Mouse (Mus musculus) liver, embryonic 14.5 days (tissue): Measurements from ENCODE around the gene Dpm1. TPM values are rescaled to one million over a fixed set of nuclear protein-coding genes. Genes with fewer than 3 reads are reported as not detected.

Experiments used
- ATAC-seq: fragments of 200-750 bp; cut with Nextera tagmentation; 2 replicates; pipeline ENCODE4 v1.8.0; 2017; ENCODE audit warnings: moderate number of reproducible peaks, mild to moderate bottlenecking, moderate library complexity; ENCODE audit not compliant: insufficient read depth
- DNase-seq, 3 experiments: peaks; one replicate each; pipeline ENCODE4 v3.0.0-alpha.2; 2012 to 2013; ENCODE audit warnings: low read depth in 3 of 3, low spot score in 3 of 3
- H3K27ac ChIP-seq: fragments of 300-500 bp; sonication (generic); 2 replicates; pipeline ENCODE4 v1.5.1; 2014; ENCODE audit warnings: moderate library complexity, mild to moderate bottlenecking, control low read depth, inconsistent platforms
- H3K27me3 ChIP-seq: fragments of 300-500 bp; sonication (generic); 2 replicates; pipeline ENCODE4 v1.6.1; 2014; ENCODE audit warnings: mild to moderate bottlenecking, low read length, moderate library complexity; ENCODE audit not compliant: control insufficient read depth, insufficient read depth
- H3K36me3 ChIP-seq: fragments of 300-500 bp; sonication (generic); replicated peaks from 2 replicates; pipeline ENCODE4 v1.6.1; 2014; ENCODE audit warnings: low read depth; ENCODE audit not compliant: control insufficient read depth, insufficient read depth
- H3K4me1 ChIP-seq, 2 experiments: fragments of 200-500 bp in 1 of 2; fragments of 300-500 bp in 1 of 2; sonication (generic) in 1 of 2; replicated peaks; 2 replicates each; pipeline ENCODE4 v1.6.1; 2012 to 2014; ENCODE audit warnings: antibody characterized with exemption in 1 of 2, inconsistent platforms in 1 of 2, low read length in 1 of 2; ENCODE audit not compliant: control insufficient read depth in 2 of 2, insufficient read depth in 2 of 2
- H3K4me2 ChIP-seq: fragments of 300-500 bp; sonication (generic); 2 replicates; pipeline ENCODE4 v1.6.1; 2014; ENCODE audit warnings: low read depth, mild to moderate bottlenecking, control low read depth, moderate library complexity
- H3K4me3 ChIP-seq, 2 experiments: fragments of 200-500 bp in 1 of 2; fragments of 300-500 bp in 1 of 2; sonication (generic) in 1 of 2; 2 replicates each; pipeline ENCODE4 v1.5.1; 2012 to 2014; ENCODE audit warnings: low read depth in 2 of 2, low read length in 2 of 2, mild to moderate bottlenecking in 2 of 2, control low read depth in 1 of 2, inconsistent platforms in 1 of 2, moderate library complexity in 1 of 2; ENCODE audit not compliant: insufficient read depth in 1 of 2
- H3K9ac ChIP-seq: fragments of 300-500 bp; sonication (generic); replicated peaks from 2 replicates; pipeline ENCODE4 v1.6.1; 2014; ENCODE audit warnings: mild to moderate bottlenecking, control low read depth, moderate library complexity
- H3K9me3 ChIP-seq: fragments of 300-500 bp; sonication (generic); 2 replicates; pipeline ENCODE4 v1.6.1; 2016; ENCODE audit warnings: low read length, mixed read lengths; ENCODE audit not compliant: control insufficient read depth
- CTCF ChIP-seq: IDR thresholded peaks from 2 replicates; pipeline ENCODE4 v1.5.1; 2016; ENCODE audit warnings: antibody characterized with exemption, low read depth, control low read depth
- EP300 ChIP-seq: IDR thresholded peaks from 2 replicates; pipeline ENCODE4 v1.6.1; 2016; ENCODE audit warnings: antibody characterized with exemption, low read depth
- WGBS: fragments of 180-500 bp; shearing (Covaris S2); extraction: QIAGEN DNeasy Blood & Tissue Kit; methylation state at CpG from one replicate; pipeline ENCODE4 v1.1.7; 2014; ENCODE audit not compliant: insufficient replicate concordance; 5-methylcytosine and 5-hydroxymethylcytosine counted together
- polyA plus RNA-seq, 2 experiments: library from polyadenylated mRNA; depleted of rRNA in 1 of 2; stranded (reverse) in 1 of 2; unstranded in 1 of 2; fragments of >200 nt; fragmentation: Nextera tagmentation in 1 of 2; extraction: Ambion mirVana in 1 of 2; gene quantifications; 2 replicates each; pipeline versions ENCODE4 v1.2.1 to v1.2.3; 2012 to 2014

Gene Dpm1
- polyA plus RNA-seq, 2 experiments = 4.2 to 77.8 TPM

DNA sequence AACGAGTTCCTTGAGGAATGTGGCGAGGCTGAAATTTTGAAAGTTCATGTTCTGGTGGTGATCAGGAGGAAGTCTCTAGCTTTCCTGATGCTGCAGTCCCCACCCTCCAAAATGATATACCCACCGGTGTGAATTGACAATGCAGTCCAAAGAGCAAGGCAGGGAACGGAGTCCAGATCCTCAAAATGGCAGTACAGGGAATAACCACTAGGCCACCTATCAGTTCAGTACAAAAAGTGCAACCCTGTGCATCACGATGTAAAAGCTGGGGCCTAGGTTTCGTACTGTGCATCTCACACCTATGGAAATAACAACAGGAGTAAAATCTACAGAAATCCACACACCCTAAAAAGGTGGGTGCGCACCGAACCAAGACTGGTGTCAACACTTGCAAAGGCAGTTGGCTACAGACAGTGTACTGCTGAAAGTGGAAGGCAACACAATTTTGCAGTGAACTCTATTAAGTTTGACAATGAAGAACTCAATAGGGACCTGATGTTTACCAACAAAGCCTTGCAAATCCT, 25.9 kb downstream of the Dpm1 start:
- ATAC-seq (no peak), DNase-seq (no peak)
- peak overlapping the region; percentile 93 for H3K4me2 ChIP-seq
- TF ChIP-seq CTCF = 0 out of 2 replicates have a peak, but pooled peaks have one; percentile 12
- TF ChIP-seq EP300 = no peak
- H3K4me1 ChIP-seq = peaks cover 7 to 32% of the 10 kb centered on the region in 2 experiments
- WGBS = 79% methylated on average over 8 of the region's 8 CpGs
- H3K27me3 ChIP-seq = no peaks in the 10 kb centered on the region
- no peak overlapping the region for H3K27ac ChIP-seq
- peaks cover 18% of the 10 kb centered on the region for H3K36me3 ChIP-seq
- no peak overlapping the region for H3K9ac ChIP-seq
- H3K9me3 ChIP-seq = no peaks in the 10 kb centered on the region
- peak overlapping the region; percentile 77 to 98; a peak in 3 of 4 replicates for H3K4me3 ChIP-seq

DNA sequence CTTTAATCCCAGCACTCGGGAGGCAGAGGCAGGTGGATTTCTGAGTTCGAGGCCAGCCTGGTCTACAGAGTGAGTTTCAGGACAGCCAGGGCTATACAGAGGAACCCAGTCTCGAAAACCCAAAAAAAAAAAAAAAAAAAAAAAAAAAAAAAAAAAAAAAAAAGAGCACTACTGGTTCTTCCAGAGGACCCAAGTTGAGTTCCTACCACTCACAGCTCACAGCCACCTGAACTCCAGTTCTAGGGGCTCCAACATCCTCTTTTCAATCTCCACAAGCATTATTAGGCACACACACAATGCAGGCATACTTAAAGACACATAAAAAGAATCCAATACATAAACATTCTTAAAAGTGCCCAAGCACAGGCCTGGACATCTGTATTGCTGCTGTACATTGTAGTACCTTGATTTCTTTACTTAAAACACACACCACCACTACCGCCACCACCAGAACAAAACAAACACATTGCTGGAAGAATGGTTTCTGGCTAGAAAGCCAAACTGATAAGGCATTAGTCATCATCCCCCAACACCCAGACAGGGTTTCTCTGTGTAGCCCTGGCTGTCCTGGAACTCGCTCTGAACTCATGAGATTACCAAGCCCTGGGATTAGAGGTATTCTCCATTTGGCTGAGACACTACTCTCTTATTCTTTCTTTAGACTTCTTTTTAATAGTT, 30.2 kb downstream of the Dpm1 start:
- Histone ChIP-seq H3K27me3 (no peaks in the 10 kb centered on the region), H3K9me3 (no peaks in the 10 kb centered on the region), H3K4me1 (peaks cover 7 to 34% of the 10 kb centered on the region in 2 experiments), H3K36me3 (peaks cover 38% of the 10 kb centered on the region), H3K4me3 (no peak overlapping the region), H3K4me2 (no peak overlapping the region), H3K27ac (no peak overlapping the region), H3K9ac (no peak overlapping the region)
- no peak for ATAC-seq
- TF ChIP-seq EP300 (no peak), CTCF (no peak)
- peak in 1 of 3 experiments; percentile 13 for DNase-seq
- WGBS = 58% methylated on average over 4 of the region's 5 CpGs

DNA sequence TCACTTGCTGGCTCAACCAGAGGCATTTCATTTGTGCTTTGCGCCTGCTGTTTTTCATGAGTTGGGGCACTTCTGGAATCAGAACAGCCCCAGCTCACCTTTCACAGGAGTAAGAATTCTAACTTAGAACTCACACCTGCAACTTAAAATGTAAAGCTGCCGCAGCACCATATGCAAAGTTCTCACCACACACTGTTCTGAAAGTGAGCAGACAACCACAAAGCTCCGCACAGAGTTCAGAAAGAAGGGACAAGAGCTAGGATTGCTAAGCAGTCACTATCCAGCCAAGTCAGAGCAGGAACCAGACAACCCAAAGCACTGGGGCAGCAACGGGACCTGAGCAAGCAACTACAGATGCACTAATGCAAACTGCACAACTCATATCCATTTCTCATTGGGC, 30.9 kb downstream of the Dpm1 start:
- Histone ChIP-seq H3K27ac (no peak overlapping the region), H3K9me3 (no peaks in the 10 kb centered on the region), H3K4me3 (no peak overlapping the region), H3K9ac (no peak overlapping the region), H3K36me3 (peaks cover 38% of the 10 kb centered on the region), H3K27me3 (no peaks in the 10 kb centered on the region), H3K4me2 (no peak overlapping the region), H3K4me1 (peaks cover 7 to 28% of the 10 kb centered on the region in 2 experiments)
- no peak for ATAC-seq
- TF ChIP-seq EP300 = no peak
- TF ChIP-seq CTCF = no peak
- WGBS = 85% methylated on average over 4 of the region's 4 CpGs
- no peak for DNase-seq

DNA sequence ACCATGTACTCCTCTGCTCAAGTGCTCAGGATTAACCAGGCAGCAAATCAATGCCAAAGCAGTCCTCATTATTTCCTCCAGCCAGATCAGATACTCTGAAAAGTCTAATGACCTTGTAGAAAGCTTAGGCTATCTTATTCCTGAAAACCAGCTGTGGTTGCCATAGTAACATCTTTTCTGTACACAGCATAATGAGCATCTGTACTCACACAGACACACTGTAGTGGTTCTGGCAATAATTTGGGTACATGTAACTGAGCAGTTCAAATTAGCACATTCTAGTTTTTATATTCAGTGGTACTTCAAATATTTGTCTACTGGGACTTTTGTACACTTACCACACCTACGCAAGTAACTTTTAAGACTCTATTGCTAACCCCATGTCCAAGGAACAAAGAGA, 32.0 kb downstream of the Dpm1 start:
- no peak overlapping the region for H3K4me3 ChIP-seq
- no peaks in the 10 kb centered on the region for H3K27me3 ChIP-seq
- DNase-seq = no peak
- H3K4me1 ChIP-seq = peaks cover 7 to 31% of the 10 kb centered on the region in 2 experiments
- no peak for ATAC-seq
- H3K27ac ChIP-seq = no peak overlapping the region
- no peak overlapping the region for H3K9ac ChIP-seq
- no peak overlapping the region for H3K4me2 ChIP-seq
- no peak for TF ChIP-seq EP300
- TF ChIP-seq CTCF = no peak
- H3K36me3 ChIP-seq = peaks cover 32% of the 10 kb centered on the region
- no peaks in the 10 kb centered on the region for H3K9me3 ChIP-seq
- 91% methylated on average over 1 of the region's 1 CpGs for WGBS

DNA sequence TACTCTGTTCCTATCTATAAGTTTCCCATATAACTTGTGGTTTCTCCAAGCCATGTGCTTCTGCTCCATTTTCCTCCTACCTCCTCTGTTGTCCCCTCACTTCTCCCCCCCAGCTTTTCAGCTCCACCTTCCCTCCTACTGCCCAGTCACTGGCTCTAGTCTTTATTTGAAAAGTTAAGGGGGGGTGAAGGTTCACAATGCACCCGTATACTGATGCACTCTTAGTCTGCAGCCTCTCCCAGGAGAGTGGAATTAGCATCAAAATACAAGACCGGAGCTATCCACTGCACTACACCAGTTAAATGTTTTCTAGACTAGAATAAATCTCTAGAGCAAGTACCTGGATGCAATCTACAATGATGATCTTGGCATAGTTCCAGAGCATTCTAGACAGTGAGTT, 34.7 kb downstream of the Dpm1 start:
- DNase-seq (no peak), ATAC-seq (no peak)
- H3K4me3 ChIP-seq = no peak overlapping the region
- H3K9ac ChIP-seq = no peak overlapping the region
- H3K4me2 ChIP-seq = no peak overlapping the region
- WGBS = 67% methylated on average over 2 of the region's 2 CpGs
- H3K4me1 ChIP-seq = peaks cover 4 to 29% of the 10 kb centered on the region in 2 experiments
- no peaks in the 10 kb centered on the region for H3K27me3 ChIP-seq
- no peak for TF ChIP-seq EP300
- no peak for TF ChIP-seq CTCF
- H3K27ac ChIP-seq = no peak overlapping the region
- peaks cover 28% of the 10 kb centered on the region for H3K36me3 ChIP-seq
- H3K9me3 ChIP-seq = no peaks in the 10 kb centered on the region
